ENCODE assay signal across 9 mouse cellular contexts in genomic region chr4:132921488-132921887, GRCm38 (mm10). TPM values are rescaled to one million over a fixed set of nuclear protein-coding genes. Genes with fewer than 3 reads are reported as not detected.
DNase-seq lines count a peak whose midpoint lies in the region; ATAC-seq and TF ChIP-seq lines count a peak whose summit lies in the region.
"Had no signal": no experiment of that assay in that cellular context is flagged by ENCODE, and none has a peak within 500 bp of the region (broad histone marks: within the 10 kb centered on the region; RNA-seq: fewer than 3 reads in every experiment).

No protein-coding gene starts in this region.

- peak overlapping the region; percentile 83 for H3K9ac ChIP-seq in lung, embryonic 14.5 days
- H3K9ac ChIP-seq in embryonic facial prominence, embryonic 13.5 days, result peak overlapping the region; percentile 92
- H3K9ac ChIP-seq in intestine, embryonic 16.5 days (ENCODE audit: low read depth, low read length), result peak overlapping the region; percentile 94
- peak overlapping the region; percentile 86 for H3K9ac ChIP-seq in neural tube, embryonic 14.5 days (replicated peaks; ENCODE audit: low read depth, low read length)

- H3K27me3 ChIP-seq in lung, embryonic 14.5 days (ENCODE audit: insufficient read depth, low read length), result no peaks in the 10 kb centered on the region
- no peaks in the 10 kb centered on the region for H3K27me3 ChIP-seq in embryonic facial prominence, embryonic 13.5 days
- no peaks in the 10 kb centered on the region for H3K27me3 ChIP-seq in intestine, embryonic 16.5 days (replicated peaks; ENCODE audit: control insufficient read depth, insufficient read depth, low read length)
- no peaks in the 10 kb centered on the region for H3K27me3 ChIP-seq in neural tube, embryonic 14.5 days (ENCODE audit: control insufficient read depth, insufficient read depth, low read length)

- H3K9me3 ChIP-seq in lung, embryonic 14.5 days (ENCODE audit: low read depth, low read length), result no peaks in the 10 kb centered on the region
- H3K9me3 ChIP-seq in embryonic facial prominence, embryonic 13.5 days, result no peaks in the 10 kb centered on the region
- H3K9me3 ChIP-seq in intestine, embryonic 16.5 days (ENCODE audit: control insufficient read depth, low read length), result no peaks in the 10 kb centered on the region
- H3K9me3 ChIP-seq in neural tube, embryonic 14.5 days (ENCODE audit: control insufficient read depth, low read length), result no peaks in the 10 kb centered on the region

- no peak for TF ChIP-seq CTCF in lung, embryonic 14.5 days (IDR thresholded peaks at IDR 0.05; ENCODE audit: low read depth)

- 37% methylated on average over 12 of the region's 12 CpGs for WGBS in lung, embryonic 14.5 days
- WGBS in embryonic facial prominence, embryonic 13.5 days, result 42% methylated on average over 12 of the region's 12 CpGs
- WGBS in intestine, embryonic 16.5 days, result 37% methylated on average over 12 of the region's 12 CpGs
- WGBS in neural tube, embryonic 14.5 days, result 44% methylated on average over 12 of the region's 12 CpGs

- H3K4me1 ChIP-seq in lung, embryonic 14.5 days (ENCODE audit: insufficient read depth), result no peaks in the 10 kb centered on the region
- peaks cover 10% of the 10 kb centered on the region for H3K4me1 ChIP-seq in embryonic facial prominence, embryonic 13.5 days
- 0 out of 2 replicates have a peak, but pooled peaks cover 4% of the 10 kb centered on the region for H3K4me1 ChIP-seq in intestine, embryonic 16.5 days (ENCODE audit: control insufficient read depth, insufficient read depth, low read length)
- peaks cover 5% of the 10 kb centered on the region for H3K4me1 ChIP-seq in neural tube, embryonic 14.5 days (ENCODE audit: control insufficient read depth, insufficient read depth, low read length)

- DNase-seq in lung, embryonic 14.5 days, result no peak
- no peak for DNase-seq in lung, postnatal 4 days
- DNase-seq in urinary bladder, adult 18-20 months (ENCODE audit: low spot score in 2 of 2), result no peak
- DNase-seq in right cerebral cortex, postnatal 4 days, result no peak
- no peak for DNase-seq in adrenal gland, adult 8-10 months
- DNase-seq: cerebellum, adult 11-12 months had no signal

- H3K27ac ChIP-seq in lung, embryonic 14.5 days (ENCODE audit: low read depth), result no peak overlapping the region; the same call in 1 of the 2 replicates
- no peak overlapping the region for H3K27ac ChIP-seq in embryonic facial prominence, embryonic 13.5 days
- no peak overlapping the region for H3K27ac ChIP-seq in intestine, embryonic 16.5 days (ENCODE audit: low read length)
- no peak overlapping the region for H3K27ac ChIP-seq in neural tube, embryonic 14.5 days (ENCODE audit: low read depth, low read length)

- peaks cover 19% of the 10 kb centered on the region for H3K36me3 ChIP-seq in lung, embryonic 14.5 days (ENCODE audit: insufficient read depth)
- H3K36me3 ChIP-seq in embryonic facial prominence, embryonic 13.5 days, result peaks cover 27% of the 10 kb centered on the region
- H3K36me3 ChIP-seq in intestine, embryonic 16.5 days (ENCODE audit: control insufficient read depth, insufficient read depth, low read length), result no peaks in the 10 kb centered on the region
- peaks cover 6% of the 10 kb centered on the region; the same call in 1 of the 2 replicates for H3K36me3 ChIP-seq in neural tube, embryonic 14.5 days (ENCODE audit: control insufficient read depth, insufficient read depth, low read length)

- H3K4me3 ChIP-seq in lung, embryonic 14.5 days (ENCODE audit: low read depth, low read length), result peak overlapping the region; percentile 94
- H3K4me3 ChIP-seq in embryonic facial prominence, embryonic 13.5 days, result peak overlapping the region; percentile 96
- H3K4me3 ChIP-seq in intestine, embryonic 16.5 days (ENCODE audit: low read length), result peak overlapping the region; percentile 90
- peak overlapping the region; percentile 93 for H3K4me3 ChIP-seq in neural tube, embryonic 14.5 days (ENCODE audit: low read depth, low read length)

- no peak for ATAC-seq in lung, embryonic 14.5 days (ENCODE audit: insufficient read depth)
- ATAC-seq in embryonic facial prominence, embryonic 13.5 days (ENCODE audit: insufficient number of reproducible peaks, insufficient read depth, low FRiP score, low TSS enrichment, low read depth), result no peak
- no peak for ATAC-seq in intestine, embryonic 16.5 days
- no peak for ATAC-seq in neural tube, embryonic 14.5 days (ENCODE audit: low read depth)

- peak overlapping the region; percentile 78 for H3K4me2 ChIP-seq in lung, embryonic 14.5 days
- H3K4me2 ChIP-seq in embryonic facial prominence, embryonic 13.5 days, result peak overlapping the region; percentile 75
- peak overlapping the region; percentile 55 for H3K4me2 ChIP-seq in intestine, embryonic 16.5 days (ENCODE audit: low read depth, low read length)
- H3K4me2 ChIP-seq in neural tube, embryonic 14.5 days (ENCODE audit: low read depth, low read length), result peak overlapping the region; percentile 50

RNA-seq across cellular contexts. Expression of gene Fam76a, which starts 0.9 kb away (rescaled TPM):
- polyA plus RNA-seq in lung, embryonic 14.5 days (2014; fragmentation: Nextera tagmentation; extraction: Ambion mirVana), result 43.0 and 44.7 TPM in 2 replicates
- 44.7 and 47.7 TPM in 2 replicates for polyA plus RNA-seq in embryonic facial prominence, embryonic 13.5 days (2015; fragmentation: Nextera tagmentation; extraction: Ambion mirVana)
- 40.5 and 45.6 TPM in 2 replicates for polyA plus RNA-seq in intestine, embryonic 16.5 days (2015; fragmentation: Nextera tagmentation; extraction: Ambion mirVana)
- 31.4 and 32.1 TPM in 2 replicates for polyA plus RNA-seq in neural tube, embryonic 14.5 days (2014; fragmentation: Nextera tagmentation; extraction: Ambion mirVana)
- 10 to 100 TPM; 30.0 to 55.3 (median 45.3) TPM for total RNA-seq in adrenal gland, adult 8-10 months (2022)

RNA-seq across cellular contexts. Expression of gene Stx12, which starts 37.2 kb away (rescaled TPM):
- polyA plus RNA-seq in lung, embryonic 14.5 days (2014; fragmentation: Nextera tagmentation; extraction: Ambion mirVana), result 67.4 and 68.0 TPM in 2 replicates
- 60.3 and 65.5 TPM in 2 replicates for polyA plus RNA-seq in embryonic facial prominence, embryonic 13.5 days (2015; fragmentation: Nextera tagmentation; extraction: Ambion mirVana)
- polyA plus RNA-seq in intestine, embryonic 16.5 days (2015; fragmentation: Nextera tagmentation; extraction: Ambion mirVana), result 54.3 and 55.0 TPM in 2 replicates
- 167 and 171 TPM in 2 replicates for polyA plus RNA-seq in neural tube, embryonic 14.5 days (2014; fragmentation: Nextera tagmentation; extraction: Ambion mirVana)
- total RNA-seq in adrenal gland, adult 8-10 months (2022), result 10 to 100 TPM; 57.9 to 65.2 (median 60.1) TPM

RNA-seq across cellular contexts. Expression of gene Fgr, which starts 52.4 kb away (rescaled TPM):
- 0.46 and 0.66 TPM in 2 replicates for polyA plus RNA-seq in lung, embryonic 14.5 days (2014; fragmentation: Nextera tagmentation; extraction: Ambion mirVana)
- polyA plus RNA-seq in embryonic facial prominence, embryonic 13.5 days (2015; fragmentation: Nextera tagmentation; extraction: Ambion mirVana), result 0.10 and 0.28 TPM in 2 replicates
- 3.1 and 3.5 TPM in 2 replicates for polyA plus RNA-seq in intestine, embryonic 16.5 days (2015; fragmentation: Nextera tagmentation; extraction: Ambion mirVana)
- polyA plus RNA-seq in neural tube, embryonic 14.5 days (2014; fragmentation: Nextera tagmentation; extraction: Ambion mirVana), result not detected in 2 replicates
- under 1 TPM; 0.42 to 0.92 (median 0.64) TPM for total RNA-seq in adrenal gland, adult 8-10 months (2022)
